Mouse (Mus musculus) liver, embryonic 16.5 days (tissue): ENCODE results near the gene Rab3a. TPM values are rescaled to one million over a fixed set of nuclear protein-coding genes. Genes with fewer than 3 reads are reported as not detected.

ENCODE experiments used
- ATAC-seq: fragments of 200-750 bp; cut with Nextera tagmentation; 2 replicates; pipeline ENCODE4 v1.8.0; 2017; ENCODE audit warnings: low read depth, mild to moderate bottlenecking, moderate number of reproducible peaks, moderate library complexity
- H3K27ac ChIP-seq: fragments of 300-500 bp; sonication (generic); 2 replicates; pipeline ENCODE4 v1.5.1; 2014; ENCODE audit warnings: mild to moderate bottlenecking, low read length
- H3K27me3 ChIP-seq: fragments of 300-500 bp; sonication (generic); 2 replicates; pipeline ENCODE4 v1.6.1; 2014; ENCODE audit warnings: low read depth, low read length, mixed read lengths; ENCODE audit not compliant: control insufficient read depth, insufficient read depth
- H3K36me3 ChIP-seq: fragments of 300-500 bp; sonication (generic); 2 replicates; pipeline ENCODE4 v1.6.1; 2014; ENCODE audit warnings: mild to moderate bottlenecking; ENCODE audit not compliant: control insufficient read depth, insufficient read depth
- H3K4me1 ChIP-seq: fragments of 300-500 bp; sonication (generic); 2 replicates; pipeline ENCODE4 v1.6.1; 2014; ENCODE audit warnings: low read depth, low read length, mixed read lengths; ENCODE audit not compliant: control insufficient read depth
- H3K4me2 ChIP-seq: fragments of 300-500 bp; sonication (generic); 2 replicates; pipeline ENCODE4 v1.6.1; 2014; ENCODE audit warnings: low read depth, low read length, mixed read lengths
- H3K4me3 ChIP-seq: fragments of 300-500 bp; sonication (generic); 2 replicates; pipeline ENCODE4 v1.5.1; 2014; ENCODE audit warnings: low read depth, mild to moderate bottlenecking, low read length
- H3K9ac ChIP-seq: fragments of 300-500 bp; sonication (generic); 2 replicates; pipeline ENCODE4 v1.6.1; 2014; ENCODE audit warnings: low read depth, low read length
- H3K9me3 ChIP-seq: fragments of 300-500 bp; sonication (generic); replicated peaks from 2 replicates; pipeline ENCODE4 v1.6.1; 2016; ENCODE audit warnings: low read length; ENCODE audit not compliant: control insufficient read depth
- WGBS: fragments of 180-500 bp; shearing (Covaris S2); extraction: QIAGEN DNeasy Blood & Tissue Kit; methylation state at CpG from one replicate; pipeline ENCODE4 v1.1.7; 2014; ENCODE audit not compliant: insufficient replicate concordance; 5-methylcytosine and 5-hydroxymethylcytosine counted together
- polyA plus RNA-seq: library from polyadenylated mRNA; unstranded; fragments of >200 nt; fragmentation: Nextera tagmentation; extraction: Ambion mirVana; gene quantifications from 2 replicates; pipeline ENCODE4 v1.2.1, GENCODE M21; 2015

Gene Rab3a
- polyA plus RNA-seq, 1 experiment from 2014 or later = 3.4 TPM

- peak overlapping the region; percentile 54; the same call in 1 of the 2 replicates for H3K27ac ChIP-seq
- H3K4me1 ChIP-seq = peaks cover 44% of the 10 kb centered on the region
- H3K36me3 ChIP-seq = no peaks in the 10 kb centered on the region
- 6% methylated on average over 54 of the region's 54 CpGs for WGBS
- H3K9me3 ChIP-seq = no peaks in the 10 kb centered on the region
- H3K4me3 ChIP-seq = peak overlapping the region; percentile 63
- H3K27me3 ChIP-seq = peaks cover 38% of the 10 kb centered on the region
- ATAC-seq = no peak
- H3K9ac ChIP-seq = peak overlapping the region; percentile 73
- H3K4me2 ChIP-seq = peak overlapping the region; percentile 89
Observed at GRCm38 (mm10) chr8:70796403-70797080, 42.1 kb downstream of the Rab3a start.

- Histone ChIP-seq H3K27me3 (peaks cover 38% of the 10 kb centered on the region), H3K4me1 (peaks cover 38% of the 10 kb centered on the region), H3K9ac (peak overlapping the region; percentile 25), H3K36me3 (no peaks in the 10 kb centered on the region), H3K27ac (peak overlapping the region; percentile 75), H3K4me3 (peak overlapping the region; percentile 63), H3K9me3 (no peaks in the 10 kb centered on the region), H3K4me2 (peak overlapping the region; percentile 89)
- peak; percentile 80 for ATAC-seq
- WGBS = 2% methylated on average over 57 of the region's 57 CpGs
Observed at GRCm38 (mm10) chr8:70797081-70798070, 42.9 kb downstream of the Rab3a start.

GRCm38 (mm10) chr8:70798281-70798680, 43.8 kb downstream of the Rab3a start:
- peaks cover 38% of the 10 kb centered on the region for H3K27me3 ChIP-seq
- H3K27ac ChIP-seq = peak overlapping the region; percentile 75
- peak overlapping the region; percentile 63 for H3K4me3 ChIP-seq
- H3K4me1 ChIP-seq = peaks cover 35% of the 10 kb centered on the region
- H3K36me3 ChIP-seq = no peaks in the 10 kb centered on the region
- H3K4me2 ChIP-seq = peak overlapping the region; percentile 89
- 18% methylated on average over 15 of the region's 15 CpGs for whole genome bisulfite sequencing
- no peaks in the 10 kb centered on the region for H3K9me3 ChIP-seq
- no peak for ATAC-seq
- H3K9ac ChIP-seq = peak overlapping the region; percentile 25; the same call in 1 of the 2 replicates

- Histone ChIP-seq H3K36me3 (no peaks in the 10 kb centered on the region), H3K4me1 (peaks cover 52% of the 10 kb centered on the region), H3K4me3 (no peak overlapping the region), H3K9me3 (no peaks in the 10 kb centered on the region), H3K27me3 (peaks cover 37% of the 10 kb centered on the region), H3K9ac (no peak overlapping the region), H3K27ac (no peak overlapping the region), H3K4me2 (no peak overlapping the region)
- 54% methylated on average over 10 of the region's 10 CpGs for WGBS
- no peak for ATAC-seq
Observed at GRCm38 (mm10) chr8:70800648-70801047, 46.2 kb downstream of the Rab3a start.

- Histone ChIP-seq H3K9me3 (no peaks in the 10 kb centered on the region), H3K4me3 (no peak overlapping the region), H3K4me1 (peaks cover 54% of the 10 kb centered on the region), H3K9ac (no peak overlapping the region), H3K27ac (no peak overlapping the region), H3K4me2 (no peak overlapping the region), H3K27me3 (peaks cover 40% of the 10 kb centered on the region), H3K36me3 (no peaks in the 10 kb centered on the region)
- 33% methylated on average over 15 of the region's 15 CpGs for WGBS
- no peak for ATAC-seq
Observed at GRCm38 (mm10) chr8:70801156-70801555, 46.7 kb downstream of the Rab3a start.

DNA sequence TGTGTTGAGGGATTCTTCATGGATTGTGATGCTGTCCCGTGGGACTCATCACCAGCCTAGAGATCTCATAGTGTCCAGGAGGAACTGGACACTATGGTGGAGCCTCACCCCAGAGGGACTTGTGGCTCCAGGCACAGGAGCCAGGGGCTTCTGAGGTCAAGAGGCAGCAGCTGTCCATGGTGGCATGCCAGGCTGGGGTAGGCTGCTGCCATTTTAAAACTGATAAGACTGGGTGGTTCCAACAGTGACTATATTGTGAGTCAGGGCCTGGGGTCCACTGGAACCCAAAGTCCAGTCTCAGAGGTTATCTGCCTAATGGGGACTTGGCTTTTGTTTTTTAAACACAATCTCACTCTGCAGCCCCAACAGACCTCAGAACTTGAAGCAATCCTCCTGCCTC, 47.4 kb downstream of the Rab3a start:
- Histone ChIP-seq H3K4me2 (no peak overlapping the region), H3K4me3 (no peak overlapping the region), H3K9ac (no peak overlapping the region), H3K4me1 (peaks cover 52% of the 10 kb centered on the region), H3K27ac (no peak overlapping the region), H3K27me3 (peaks cover 40% of the 10 kb centered on the region), H3K9me3 (no peaks in the 10 kb centered on the region), H3K36me3 (no peaks in the 10 kb centered on the region)
- ATAC-seq = no peak
- WGBS = 71% methylated on average over 1 of the region's 1 CpGs

DNA sequence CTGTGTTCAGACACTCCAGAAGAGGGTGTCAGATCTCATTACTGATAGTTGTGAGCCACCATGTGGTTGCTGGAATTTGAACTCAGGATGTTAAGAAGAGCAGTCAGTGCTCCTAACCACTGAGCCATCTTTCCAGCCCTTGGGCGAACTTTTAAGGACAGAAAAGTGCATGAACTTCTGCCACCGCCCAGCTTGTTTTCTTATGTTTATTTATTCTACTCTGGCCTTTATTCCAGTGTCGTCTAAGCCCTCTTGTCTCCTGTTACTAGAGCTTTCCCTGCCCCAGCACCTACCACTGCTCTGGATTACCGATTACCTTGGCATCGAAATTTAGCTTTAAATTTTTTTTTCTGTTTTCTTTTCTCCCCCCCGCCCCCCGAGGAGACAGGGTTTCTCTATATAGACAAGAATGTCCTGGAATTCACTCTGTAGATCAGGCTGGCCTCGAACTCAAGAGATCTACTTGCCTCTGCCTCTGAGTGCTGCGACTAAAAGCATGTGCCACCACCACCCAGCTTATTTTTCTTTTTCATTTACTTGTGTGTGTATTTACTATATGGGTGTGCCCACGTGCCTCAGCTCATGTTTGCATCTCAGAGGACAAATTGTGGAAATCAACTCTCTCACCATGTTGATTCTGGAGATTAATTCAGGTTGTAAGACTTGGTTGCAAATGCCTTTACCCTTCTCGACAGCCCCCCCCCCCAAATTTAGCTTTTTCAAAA, 48.5 kb downstream of the Rab3a start:
- Histone ChIP-seq H3K4me1 (peaks cover 49% of the 10 kb centered on the region), H3K4me2 (peak overlapping the region; percentile 99), H3K9ac (no peak overlapping the region; the same call in 1 of the 2 replicates), H3K4me3 (peak overlapping the region; percentile 68), H3K36me3 (no peaks in the 10 kb centered on the region), H3K9me3 (no peaks in the 10 kb centered on the region), H3K27ac (no peak overlapping the region), H3K27me3 (peaks cover 35% of the 10 kb centered on the region)
- ATAC-seq = no peak
- 62% methylated on average over 11 of the region's 11 CpGs for WGBS

DNA sequence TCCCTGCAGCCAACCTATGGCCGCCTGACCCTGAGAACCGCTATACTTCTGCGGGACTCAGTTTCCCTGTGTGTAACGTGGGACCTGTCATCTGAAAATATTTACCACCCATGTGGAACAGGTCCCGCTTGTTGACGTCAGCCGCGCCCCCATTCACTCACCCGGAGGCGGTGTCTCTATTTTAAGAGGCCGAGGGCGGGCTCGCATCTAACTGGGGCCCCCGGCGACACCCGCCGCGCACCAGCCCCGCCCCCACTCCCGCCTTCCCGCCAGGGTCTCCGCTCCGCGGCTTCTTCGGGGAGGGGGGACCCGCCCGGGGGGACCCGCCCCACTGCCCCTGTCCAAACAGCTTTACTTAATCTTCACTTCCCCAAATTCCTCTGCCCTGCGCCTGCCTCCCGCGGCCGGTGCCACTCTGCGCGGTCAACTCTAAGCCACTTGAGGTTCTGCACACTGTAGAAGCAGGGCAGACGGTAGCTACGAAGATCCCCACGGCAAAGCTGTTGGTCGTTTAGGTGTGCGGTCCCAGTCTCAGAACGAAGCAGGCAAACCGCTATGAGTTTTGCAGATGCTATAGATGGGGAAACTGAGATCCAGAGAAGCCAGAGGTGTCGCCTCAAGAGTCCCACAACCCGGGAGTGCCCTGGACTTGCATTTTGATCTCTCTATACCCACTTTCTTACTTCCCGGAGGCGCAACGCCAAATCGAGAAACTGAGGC, 49.4 kb downstream of the Rab3a start:
- H3K9ac ChIP-seq = peak overlapping the region; percentile 48
- H3K27me3 ChIP-seq = peaks cover 25% of the 10 kb centered on the region
- H3K9me3 ChIP-seq = no peaks in the 10 kb centered on the region
- H3K4me2 ChIP-seq = peak overlapping the region; percentile 99
- peak overlapping the region; percentile 73 for H3K27ac ChIP-seq
- peaks cover 49% of the 10 kb centered on the region for H3K4me1 ChIP-seq
- H3K4me3 ChIP-seq = peak overlapping the region; percentile 68
- H3K36me3 ChIP-seq = no peaks in the 10 kb centered on the region
- ATAC-seq = peak; percentile 23
- 1% methylated on average over 47 of the region's 47 CpGs for WGBS
